In genomic region chr1:181073075-181073474, GRCm38 (mm10) we compare ENCODE assay signal across 28 mouse cellular contexts. TPM values are rescaled to one million over a fixed set of nuclear protein-coding genes. Genes with fewer than 3 reads are reported as not detected.
DNase-seq lines count a peak whose midpoint lies in the region; ATAC-seq and TF ChIP-seq lines count a peak whose summit lies in the region.
"Had no signal": no experiment of that assay in that cellular context is flagged by ENCODE, and none has a peak within 500 bp of the region (broad histone marks: within the 10 kb centered on the region; RNA-seq: fewer than 3 reads in every experiment).

No protein-coding gene starts in this region.

- H3K4me3 ChIP-seq in liver, embryonic 14.5 days (ENCODE audit: insufficient read depth in 1 of 2, low read depth in 2 of 2, low read length in 2 of 2), result no peak overlapping the region
- no peak overlapping the region for H3K4me3 ChIP-seq in liver, embryonic 12.5 days
- H3K4me3 ChIP-seq in MEL (ENCODE audit: control insufficient read depth in 1 of 2, insufficient read depth in 1 of 2, low read depth in 2 of 2, low read length in 2 of 2), result no peak overlapping the region
- H3K4me3 ChIP-seq in small intestine, adult 2 months (ENCODE audit: low read depth, low read length), result no peak overlapping the region
- no peak overlapping the region for H3K4me3 ChIP-seq in hindbrain, embryonic 10.5 days
- H3K4me3 ChIP-seq: embryonic facial prominence, embryonic 10.5 days; erythroblast, embryonic 14.5 days; heart, embryonic 15.5 days; hindbrain, embryonic 12.5 days; layer of hippocampus, adult 2 months; liver, embryonic 13.5 days; midbrain, embryonic 13.5 days; myocyte; neural tube, embryonic 15.5 days had no signal

- no peak for TF ChIP-seq EP300 in liver, embryonic 14.5 days (IDR thresholded peaks at IDR 0.05; ENCODE audit: low read depth)
- no peak for TF ChIP-seq EP300 in MEL (IDR thresholded peaks at IDR 0.05; ENCODE audit: low read depth in 1 of 2, low read length in 2 of 2)

- ATAC-seq in CD4-positive, CD25-positive, alpha-beta regulatory T cell, adult 4 months, result no peak
- no peak for ATAC-seq in liver, embryonic 14.5 days (ENCODE audit: insufficient read depth)
- ATAC-seq in liver, embryonic 12.5 days, result no peak
- ATAC-seq in megakaryocyte, adult 5-6 weeks (ENCODE audit: poor library complexity, severe bottlenecking), result no peak
- ATAC-seq: forebrain, embryonic 14.5 days; midbrain, embryonic 13.5 days had no signal

- H3K9me3 ChIP-seq in liver, embryonic 14.5 days (ENCODE audit: control insufficient read depth, low read length), result no peaks in the 10 kb centered on the region
- H3K9me3 ChIP-seq in liver, embryonic 12.5 days (replicated peaks), result no peaks in the 10 kb centered on the region
- no peaks in the 10 kb centered on the region for H3K9me3 ChIP-seq in MEL (replicated peaks; ENCODE audit: insufficient read depth, low read length)
- no peaks in the 10 kb centered on the region for H3K9me3 ChIP-seq in hindbrain, embryonic 10.5 days
- H3K9me3 ChIP-seq: embryonic facial prominence, embryonic 10.5 days; heart, embryonic 15.5 days; hindbrain, embryonic 12.5 days; liver, embryonic 13.5 days; midbrain, embryonic 13.5 days; neural tube, embryonic 15.5 days had no signal

- no peak overlapping the region for H3K4me2 ChIP-seq in liver, embryonic 14.5 days (ENCODE audit: low read depth)
- no peak overlapping the region for H3K4me2 ChIP-seq in liver, embryonic 12.5 days
- H3K4me2 ChIP-seq: heart, embryonic 15.5 days; hindbrain, embryonic 12.5 days; liver, embryonic 13.5 days; midbrain, embryonic 13.5 days; neural tube, embryonic 15.5 days had no signal

- no peaks in the 10 kb centered on the region for H3K36me3 ChIP-seq in liver, embryonic 14.5 days (replicated peaks; ENCODE audit: control insufficient read depth, insufficient read depth, low read depth)
- H3K36me3 ChIP-seq in liver, embryonic 12.5 days, result no peaks in the 10 kb centered on the region
- peaks cover 0 to 7% of the 10 kb centered on the region in 2 experiments; a peak in 2 of 4 replicates for H3K36me3 ChIP-seq in MEL (ENCODE audit: control insufficient read depth in 1 of 2, insufficient read depth in 2 of 2, low read length in 2 of 2)
- no peaks in the 10 kb centered on the region for H3K36me3 ChIP-seq in small intestine, adult 2 months (ENCODE audit: control insufficient read depth, insufficient read depth, low read length)
- H3K36me3 ChIP-seq in hindbrain, embryonic 10.5 days, result no peaks in the 10 kb centered on the region
- H3K36me3 ChIP-seq: embryonic facial prominence, embryonic 10.5 days; heart, embryonic 15.5 days; hindbrain, embryonic 12.5 days; liver, embryonic 13.5 days; midbrain, embryonic 13.5 days; neural tube, embryonic 15.5 days had no signal

- peak; percentile 37 for DNase-seq in CD4-positive, CD25-positive, alpha-beta regulatory T cell, adult 2 months (ENCODE audit: low read depth, low spot score)
- no peak for DNase-seq in liver, embryonic 14.5 days (ENCODE audit: low read depth in 3 of 3, low spot score in 3 of 3)
- no peak for DNase-seq in MEL (ENCODE audit: low read depth, low spot score)
- DNase-seq in hindbrain, embryonic 10.5 days (ENCODE audit: low spot score), result no peak
- DNase-seq: adrenal gland, adult 8-10 months; cerebellum, adult 18-20 months; cerebellum, postnatal 36 days; kidney, postnatal 10 days; liver, embryonic 13.5 days; lung, postnatal 14 days; right cerebral cortex, postnatal 25 days; thymus, adult 18-20 months had no signal

- peak; percentile 39 for TF ChIP-seq RAD21 in MEL (IDR thresholded peaks at IDR 0.05; ENCODE audit: low read depth, low read length)

- no peak overlapping the region for H3K9ac ChIP-seq in liver, embryonic 14.5 days (replicated peaks)
- no peak overlapping the region for H3K9ac ChIP-seq in liver, embryonic 12.5 days
- H3K9ac ChIP-seq in MEL (ENCODE audit: control insufficient read depth, low read depth, low read length, poor library complexity, severe bottlenecking), result no peak overlapping the region
- H3K9ac ChIP-seq: heart, embryonic 15.5 days; hindbrain, embryonic 12.5 days; liver, embryonic 13.5 days; midbrain, embryonic 13.5 days; neural tube, embryonic 15.5 days had no signal

- TF ChIP-seq CTCF in liver, embryonic 14.5 days (IDR thresholded peaks at IDR 0.05; ENCODE audit: low read depth), result peak; percentile 23
- TF ChIP-seq CTCF in MEL (IDR thresholded peaks at IDR 0.05 in 2 of 3, conservative IDR thresholded peaks at IDR 0.05 in 1 of 3; ENCODE audit: control insufficient read depth in 1 of 3, insufficient read depth in 1 of 3, low read depth in 2 of 3, low read length in 3 of 3, poor library complexity in 1 of 3, severe bottlenecking in 1 of 3), result peak; percentile 4 to 66 (median 54); a peak in 4 of 6 replicates
- TF ChIP-seq CTCF in small intestine, adult 2 months (IDR thresholded peaks at IDR 0.05; ENCODE audit: extremely low read depth, insufficient read length, insufficient replicate concordance, low read depth, low read length), result peak; percentile 28; the same call in 1 of the 2 replicates

- no peaks in the 10 kb centered on the region for H3K79me2 ChIP-seq in MEL (ENCODE audit: control insufficient read depth, insufficient read depth, low read length, poor library complexity)

- 28% methylated on average over 5 of the region's 5 CpGs for WGBS in liver, embryonic 14.5 days (ENCODE audit: insufficient replicate concordance)
- WGBS in liver, embryonic 12.5 days (ENCODE audit: insufficient replicate concordance), result 28% methylated on average over 5 of the region's 5 CpGs
- 34% methylated on average over 5 of the region's 5 CpGs for WGBS in small intestine, adult 2 months
- WGBS in hindbrain, embryonic 10.5 days, result 49% methylated on average over 5 of the region's 5 CpGs

- H3K27ac ChIP-seq in liver, embryonic 14.5 days, result no peak overlapping the region
- H3K27ac ChIP-seq in liver, embryonic 12.5 days, result no peak overlapping the region
- no peak overlapping the region for H3K27ac ChIP-seq in MEL (ENCODE audit: control insufficient read depth, low read depth, low read length)
- H3K27ac ChIP-seq in small intestine, adult 2 months (ENCODE audit: insufficient read depth, low read depth, low read length), result no peak overlapping the region
- H3K27ac ChIP-seq in hindbrain, embryonic 10.5 days, result no peak overlapping the region
- H3K27ac ChIP-seq: embryonic facial prominence, embryonic 10.5 days; heart, embryonic 15.5 days; hindbrain, embryonic 12.5 days; layer of hippocampus, adult 2 months; liver, embryonic 13.5 days; midbrain, embryonic 13.5 days; neural tube, embryonic 15.5 days had no signal

- H3K27me3 ChIP-seq in liver, embryonic 14.5 days (ENCODE audit: control insufficient read depth, insufficient read depth, low read length), result no peaks in the 10 kb centered on the region; the same call in none of the 2 replicates
- peaks cover 32% of the 10 kb centered on the region for H3K27me3 ChIP-seq in liver, embryonic 12.5 days (replicated peaks)
- H3K27me3 ChIP-seq in MEL (ENCODE audit: control insufficient read depth in 1 of 2, insufficient read depth in 2 of 2, low read length in 2 of 2), result peaks cover 4 to 6% of the 10 kb centered on the region in 2 experiments
- peaks cover 7% of the 10 kb centered on the region; the same call in 1 of the 2 replicates for H3K27me3 ChIP-seq in small intestine, adult 2 months (ENCODE audit: control insufficient read depth, insufficient read depth, low read length)
- no peaks in the 10 kb centered on the region for H3K27me3 ChIP-seq in hindbrain, embryonic 10.5 days (ENCODE audit: insufficient read depth, poor library complexity, severe bottlenecking)
- H3K27me3 ChIP-seq: hindbrain, embryonic 12.5 days; neural tube, embryonic 15.5 days had no signal

- peaks cover 0 to 2% of the 10 kb centered on the region in 2 experiments; a peak in 2 of 4 replicates for H3K4me1 ChIP-seq in liver, embryonic 14.5 days (replicated peaks; ENCODE audit: control insufficient read depth in 2 of 2, insufficient read depth in 2 of 2, low read length in 1 of 2)
- peaks cover 4% of the 10 kb centered on the region; the same call in 1 of the 2 replicates for H3K4me1 ChIP-seq in liver, embryonic 12.5 days
- peaks cover 2 to 3% of the 10 kb centered on the region in 2 experiments for H3K4me1 ChIP-seq in MEL (ENCODE audit: control insufficient read depth in 1 of 2, insufficient read depth in 2 of 2, low read length in 2 of 2)
- no peaks in the 10 kb centered on the region for H3K4me1 ChIP-seq in small intestine, adult 2 months (ENCODE audit: control insufficient read depth, insufficient read depth, insufficient read length, low read length)
- H3K4me1 ChIP-seq in hindbrain, embryonic 10.5 days (replicated peaks), result no peaks in the 10 kb centered on the region
- H3K4me1 ChIP-seq: embryonic facial prominence, embryonic 10.5 days; heart, embryonic 15.5 days; hindbrain, embryonic 12.5 days; midbrain, embryonic 13.5 days; neural tube, embryonic 15.5 days had no signal

- TF ChIP-seq POLR2A in MEL (IDR thresholded peaks at IDR 0.05; ENCODE audit: control insufficient read depth in 1 of 2, insufficient read depth in 1 of 2, low read depth in 1 of 2, low read length in 2 of 2, poor library complexity in 1 of 2), result no peak
- TF ChIP-seq POLR2A in small intestine, adult 2 months (IDR thresholded peaks at IDR 0.05; ENCODE audit: low read depth, low read length), result no peak

RNA-seq across cellular contexts. Expression of gene 9130409I23Rik, which starts 22.0 kb away (rescaled TPM):
- polyA plus RNA-seq in CD4-positive, CD25-positive, alpha-beta regulatory T cell, adult 4 months (2017; shearing (Covaris generic)), result not detected
- 0.03 and 0.05 TPM in 2 replicates for polyA plus RNA-seq in liver, embryonic 14.5 days (2012; rRNA removed)
- not detected in 2 replicates for polyA plus RNA-seq in liver, embryonic 14.5 days (2014; fragmentation: Nextera tagmentation; extraction: Ambion mirVana)
- 0.08 TPM in 1 of 2 replicates, not detected in the other for polyA plus RNA-seq in liver, embryonic 12.5 days (2016; fragmentation: Nextera tagmentation; extraction: Ambion mirVana)
- not detected in 2 replicates for total RNA-seq in MEL (2012; rRNA removed)
- not detected for polyA plus RNA-seq in MEL (2012; ENCODE audit: insufficient read depth in 1 of 2, insufficient read length in 2 of 2, low read depth in 1 of 2, low replicate concordance in 2 of 2, missing spikeins in 1 of 2)
- not detected in 2 replicates for polyA plus RNA-seq in small intestine, adult 2 months (2012; rRNA removed)
- not detected in 2 replicates for polyA plus RNA-seq in hindbrain, embryonic 10.5 days (2016; fragmentation: Nextera tagmentation; extraction: Ambion mirVana)
- total RNA-seq in megakaryocyte, adult 5-6 weeks (2015), result not detected in 2 replicates
- total RNA-seq in megakaryocyte, adult 5-6 weeks (2017), result not detected in 2 replicates
- total RNA-seq: adrenal gland, adult 8-10 months; left cerebral cortex, postnatal 36 days had no signal
- polyA plus RNA-seq: embryonic facial prominence, embryonic 10.5 days; erythroblast, embryonic 14.5 days; forebrain, embryonic 14.5 days; gonadal fat pad, adult 2 months; heart, embryonic 15.5 days; intestine, embryonic 14.5 days; liver, embryonic 13.5 days; myocyte had no signal

RNA-seq across cellular contexts. Expression of gene Ephx1, which starts 52.4 kb away (rescaled TPM):
- 100 to 1,000 TPM; 247 to 262 TPM for polyA plus RNA-seq in CD4-positive, CD25-positive, alpha-beta regulatory T cell, adult 4 months (2017; shearing (Covaris generic))
- polyA plus RNA-seq in liver, embryonic 14.5 days (2012; rRNA removed), result 2.8 and 2.9 TPM in 2 replicates
- 4.2 and 4.8 TPM in 2 replicates for polyA plus RNA-seq in liver, embryonic 14.5 days (2014; fragmentation: Nextera tagmentation; extraction: Ambion mirVana)
- polyA plus RNA-seq in liver, embryonic 12.5 days (2016; fragmentation: Nextera tagmentation; extraction: Ambion mirVana), result 2.1 and 2.2 TPM in 2 replicates
- total RNA-seq in MEL (2012; rRNA removed), result 0.15 and 0.23 TPM in 2 replicates
- under 1 TPM in 1 of 2 experiments, not detected in 1; 0.39 TPM for polyA plus RNA-seq in MEL (2012; ENCODE audit: insufficient read depth in 1 of 2, insufficient read length in 2 of 2, low read depth in 1 of 2, low replicate concordance in 2 of 2, missing spikeins in 1 of 2)
- 10.0 and 10.6 TPM in 2 replicates for polyA plus RNA-seq in small intestine, adult 2 months (2012; rRNA removed)
- polyA plus RNA-seq in hindbrain, embryonic 10.5 days (2016; fragmentation: Nextera tagmentation; extraction: Ambion mirVana), result 0.86 and 1.5 TPM in 2 replicates
- total RNA-seq in megakaryocyte, adult 5-6 weeks (2015), result 1.3 and 2.4 TPM in 2 replicates
- total RNA-seq in megakaryocyte, adult 5-6 weeks (2017), result 1.3 and 2.1 TPM in 2 replicates
- polyA plus RNA-seq: erythroblast, embryonic 14.5 days had no signal

Comparison
In these comparisons a context has a peak if more than half of its experiments do, and no peak if none do; other contexts are left out.
1. RNA of gene Ephx1, which starts 52.4 kb away (polyA plus RNA-seq): 247 to 262 TPM in CD4-positive, CD25-positive, alpha-beta regulatory T cell, adult 4 months; 10.0 to 10.6 TPM in small intestine, adult 2 months, 2.8 to 4.8 TPM in liver, embryonic 14.5 days, 2.1 to 2.2 TPM in liver, embryonic 12.5 days, 0.86 to 1.5 TPM in hindbrain, embryonic 10.5 days and 0.39 TPM in MEL; every median in the first group is over 10 times any median in the second.
2. Peak in every context shown above with its lines, with median percentiles within 50 percentile points of each other: CTCF ChIP-seq.